Mouse (Mus musculus) megakaryocyte, embryonic 14.5 days (primary cell): ENCODE measurements around the gene Sowahb. TPM values are rescaled to one million over a fixed set of nuclear protein-coding genes. Genes with fewer than 3 reads are reported as not detected.

Experiments
- H3K27me3 ChIP-seq: replicated peaks from 2 replicates; pipeline ENCODE3; 2012; ENCODE audit warnings: inconsistent platforms
- H3K36me3 ChIP-seq: replicated peaks from 2 replicates; pipeline ENCODE3; 2012; ENCODE audit warnings: low read length, inconsistent platforms, mixed read lengths
- H3K4me1 ChIP-seq: 2 replicates; pipeline ENCODE4 v1.6.1; 2012; ENCODE audit warnings: inconsistent platforms
- H3K4me3 ChIP-seq: replicated peaks from 2 replicates; pipeline ENCODE3; 2012; ENCODE audit warnings: moderate library complexity, mild to moderate bottlenecking, inconsistent platforms
- H3K9me3 ChIP-seq: 2 replicates; pipeline ENCODE4 v1.6.1; 2012; ENCODE audit warnings: inconsistent platforms
- FLI1 ChIP-seq: IDR thresholded peaks from 2 replicates; pipeline ENCODE4 v1.6.1; 2012; ENCODE audit warnings: low read length, inconsistent platforms, mixed read lengths
- GATA1 ChIP-seq: IDR thresholded peaks from 3 replicates; pipeline ENCODE4 v1.6.1; 2012; ENCODE audit warnings: mixed read lengths, low read length, inconsistent platforms, borderline replicate concordance
- polyA plus RNA-seq: library from polyadenylated mRNA; stranded (reverse); fragments of >175 nt; gene quantifications from 2 replicates; pipeline ENCODE4 v1.2.3, GENCODE M21; 2012; ENCODE audit warnings: low replicate concordance; ENCODE audit not compliant: insufficient read depth

Sowahb gene
- polyA plus RNA-seq, 1 experiment, result 0.09 TPM

DNA sequence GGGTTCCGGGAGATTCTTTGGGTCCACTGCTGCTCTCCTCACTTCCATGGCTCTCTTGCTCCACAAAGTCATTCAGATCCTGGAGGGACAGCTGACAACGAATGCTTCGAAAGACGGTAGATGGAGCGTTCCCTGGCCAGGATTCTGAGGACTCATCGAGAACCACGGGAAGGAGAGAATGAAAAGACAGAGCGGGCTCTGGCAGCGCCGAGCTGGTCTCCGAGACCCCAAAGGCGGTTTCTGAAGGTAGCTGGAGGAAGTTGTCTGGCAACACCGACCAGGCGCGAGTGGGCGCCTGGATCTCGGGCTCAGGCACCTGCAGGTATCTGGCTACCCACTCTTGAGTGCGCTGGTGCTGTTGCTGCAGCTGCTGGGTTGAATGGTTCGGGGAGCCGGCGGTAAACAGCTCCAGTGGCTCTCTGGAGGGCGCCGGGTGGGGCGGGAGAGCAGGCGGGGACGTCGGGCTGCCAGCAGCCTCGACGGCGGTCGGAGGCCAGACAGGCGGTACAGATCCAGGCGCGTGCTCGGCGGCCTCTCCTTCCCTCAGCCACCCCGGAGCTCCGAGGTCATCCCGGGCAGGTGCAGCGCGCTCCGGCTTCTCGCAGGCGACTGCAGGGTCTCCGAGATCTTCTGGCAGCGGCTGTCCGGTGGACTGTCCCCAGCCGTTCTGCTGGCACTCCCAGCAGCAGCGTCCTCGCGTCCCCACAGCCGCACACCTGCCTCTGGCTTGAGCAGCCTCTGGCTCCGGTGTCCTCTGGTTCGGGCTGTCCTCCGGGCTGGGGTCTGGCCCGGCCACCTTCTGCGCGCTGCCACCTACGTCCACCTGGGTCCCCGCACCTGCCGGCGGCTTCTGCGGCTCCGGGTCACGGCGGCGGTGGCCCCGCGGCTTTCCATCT lies 886 bp downstream of the Sowahb start:
- TF ChIP-seq GATA1, result no peak
- TF ChIP-seq FLI1, result no peak
- Histone ChIP-seq H3K36me3 (no peaks in the 10 kb centered on the region), H3K4me3 (peak overlapping the region; percentile 90), H3K9me3 (peaks cover 4% of the 10 kb centered on the region; the same call in 1 of the 2 replicates), H3K4me1 (peaks cover 45% of the 10 kb centered on the region), H3K27me3 (peaks cover 87% of the 10 kb centered on the region)

DNA sequence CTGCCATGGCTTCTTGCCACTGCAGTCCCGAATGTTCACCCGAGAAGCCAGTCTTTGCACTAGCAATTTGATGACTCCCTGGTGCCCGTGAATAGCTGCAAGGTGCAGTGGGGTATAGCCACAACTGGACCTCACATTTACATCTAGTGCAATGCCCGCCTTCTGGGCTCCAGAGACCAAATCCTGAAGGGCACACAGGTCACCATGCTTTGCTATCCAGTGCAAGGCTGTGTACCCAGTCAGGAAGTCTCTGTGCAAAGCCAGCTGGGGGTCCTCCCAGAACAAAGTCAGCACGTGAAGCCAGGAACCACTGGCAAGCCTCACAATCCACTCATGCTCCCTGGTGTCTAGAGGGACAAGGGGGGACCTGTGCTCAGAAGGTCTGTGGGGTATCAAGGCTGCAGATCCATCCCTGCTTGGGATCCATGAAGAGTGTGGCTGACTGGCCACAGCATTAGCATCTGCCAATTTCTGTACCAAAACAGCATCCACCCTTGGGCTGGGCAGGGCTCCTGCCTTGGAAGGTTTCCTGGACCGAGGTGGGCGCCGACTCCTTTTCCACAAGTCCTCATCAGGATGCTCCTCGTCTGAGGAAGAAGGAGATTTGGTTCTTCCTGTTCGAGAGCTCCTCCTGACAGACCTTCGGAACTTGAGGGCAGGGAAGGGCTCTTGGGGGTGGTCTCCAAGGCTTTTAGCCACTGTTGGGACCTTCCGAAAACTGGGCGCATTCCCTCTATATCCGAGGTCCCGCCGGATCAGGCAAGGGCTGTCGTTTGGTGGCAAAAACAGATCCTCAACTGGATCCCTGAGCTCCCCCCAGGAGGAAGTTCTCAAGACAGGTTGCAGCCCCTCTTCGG lies 1.8 kb downstream of the Sowahb start:
- no peaks in the 10 kb centered on the region for H3K36me3 ChIP-seq
- H3K4me1 ChIP-seq, result peaks cover 45% of the 10 kb centered on the region
- no peak for TF ChIP-seq GATA1
- H3K9me3 ChIP-seq, result peaks cover 4% of the 10 kb centered on the region; the same call in 1 of the 2 replicates
- H3K4me3 ChIP-seq, result no peak overlapping the region
- H3K27me3 ChIP-seq, result peaks cover 81% of the 10 kb centered on the region

DNA sequence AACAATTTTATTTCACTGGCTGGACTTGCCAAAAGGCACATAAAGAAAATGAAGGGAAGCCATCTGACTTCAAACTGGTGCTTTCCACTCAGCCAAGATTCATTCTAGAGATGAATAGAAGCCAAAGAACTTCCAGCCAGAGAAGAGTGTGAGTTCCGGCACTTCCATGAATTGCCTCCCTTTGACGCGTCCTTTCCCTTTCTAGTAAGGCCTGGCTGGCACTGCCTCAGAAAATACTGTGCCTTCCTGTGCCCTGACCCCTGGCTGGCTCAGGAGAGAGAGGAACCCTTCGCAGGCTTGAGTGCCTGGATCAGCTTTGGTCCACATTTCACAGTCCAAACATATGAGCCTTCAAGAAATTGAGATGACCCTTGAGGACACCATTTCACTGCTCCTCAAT lies 2.8 kb downstream of the Sowahb start:
- peaks cover 4% of the 10 kb centered on the region; the same call in 1 of the 2 replicates for H3K9me3 ChIP-seq
- H3K4me1 ChIP-seq, result peaks cover 45% of the 10 kb centered on the region
- peaks cover 78% of the 10 kb centered on the region for H3K27me3 ChIP-seq
- TF ChIP-seq GATA1 (no peak), FLI1 (no peak)
- H3K36me3 ChIP-seq, result no peaks in the 10 kb centered on the region
- H3K4me3 ChIP-seq, result no peak overlapping the region

DNA sequence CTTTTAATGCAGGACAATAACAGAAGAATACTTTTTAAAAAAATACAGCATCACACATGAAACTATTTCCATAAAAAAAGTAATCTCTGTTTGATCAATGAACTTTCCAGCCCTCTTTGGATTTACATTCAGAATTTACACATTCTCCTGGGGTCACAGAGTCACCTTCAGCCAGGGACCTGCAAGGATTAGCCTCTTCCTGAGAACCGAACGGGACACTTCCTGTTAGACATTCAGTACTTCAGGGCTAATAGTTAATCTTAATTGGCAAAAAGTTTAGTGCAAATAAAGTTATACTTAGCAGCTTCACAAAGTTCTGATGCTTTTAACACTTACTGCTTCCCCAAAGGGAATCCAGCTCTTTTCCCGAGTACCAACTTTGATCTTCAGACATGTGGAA lies 3.5 kb downstream of the Sowahb start:
- H3K9me3 ChIP-seq, result peaks cover 4% of the 10 kb centered on the region; the same call in 1 of the 2 replicates
- TF ChIP-seq FLI1, result no peak
- no peak for TF ChIP-seq GATA1
- no peak overlapping the region for H3K4me3 ChIP-seq
- peaks cover 45% of the 10 kb centered on the region for H3K4me1 ChIP-seq
- H3K36me3 ChIP-seq, result no peaks in the 10 kb centered on the region
- peaks cover 75% of the 10 kb centered on the region for H3K27me3 ChIP-seq

DNA sequence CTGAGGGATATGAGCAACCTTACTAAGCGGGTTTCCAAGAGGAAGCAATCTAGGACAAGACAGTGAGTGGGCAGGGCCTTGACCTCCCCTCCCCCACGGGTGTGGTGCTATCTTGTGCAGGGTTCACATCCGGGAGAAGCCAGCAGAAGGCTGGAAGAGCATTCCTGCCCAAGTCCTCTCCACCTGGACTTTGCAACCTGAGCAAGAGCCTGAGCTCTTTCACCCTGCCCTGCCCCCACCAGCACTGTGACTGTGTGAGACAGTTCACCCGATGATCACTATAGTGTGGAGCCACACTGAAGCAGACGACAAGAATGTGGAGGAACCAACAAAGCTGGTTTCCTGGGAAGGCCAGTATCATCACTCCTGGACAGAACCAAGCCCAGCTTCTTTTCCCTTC lies 4.7 kb downstream of the Sowahb start:
- H3K4me3 ChIP-seq, result no peak overlapping the region
- peaks cover 4% of the 10 kb centered on the region; the same call in 1 of the 2 replicates for H3K9me3 ChIP-seq
- H3K4me1 ChIP-seq, result peaks cover 42% of the 10 kb centered on the region
- no peaks in the 10 kb centered on the region for H3K36me3 ChIP-seq
- TF ChIP-seq GATA1 (no peak), FLI1 (no peak)
- H3K27me3 ChIP-seq, result peaks cover 63% of the 10 kb centered on the region

DNA sequence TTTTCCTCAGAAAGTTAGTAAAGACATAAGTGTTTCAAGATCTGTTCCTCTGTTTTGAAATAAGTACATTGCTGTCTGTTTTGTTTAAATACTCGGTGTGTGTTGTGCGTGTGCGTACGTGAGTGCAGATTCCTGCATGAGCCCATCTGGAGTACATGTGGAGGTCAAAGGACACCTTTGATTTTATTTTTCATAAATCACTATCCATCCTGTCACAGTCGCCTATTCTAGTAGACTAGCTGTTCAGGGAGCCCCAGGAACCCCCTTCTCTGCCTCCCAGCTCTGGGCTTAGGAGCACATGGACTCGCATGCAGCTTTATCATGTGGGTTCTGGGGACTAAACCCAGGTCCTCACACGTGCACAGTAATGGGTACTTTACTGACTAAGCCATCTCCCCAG lies 8.6 kb downstream of the Sowahb start:
- Histone ChIP-seq H3K27me3 (peaks cover 25% of the 10 kb centered on the region), H3K36me3 (no peaks in the 10 kb centered on the region), H3K9me3 (no peaks in the 10 kb centered on the region), H3K4me3 (no peak overlapping the region), H3K4me1 (peaks cover 27% of the 10 kb centered on the region)
- TF ChIP-seq GATA1, result no peak
- TF ChIP-seq FLI1, result no peak

DNA sequence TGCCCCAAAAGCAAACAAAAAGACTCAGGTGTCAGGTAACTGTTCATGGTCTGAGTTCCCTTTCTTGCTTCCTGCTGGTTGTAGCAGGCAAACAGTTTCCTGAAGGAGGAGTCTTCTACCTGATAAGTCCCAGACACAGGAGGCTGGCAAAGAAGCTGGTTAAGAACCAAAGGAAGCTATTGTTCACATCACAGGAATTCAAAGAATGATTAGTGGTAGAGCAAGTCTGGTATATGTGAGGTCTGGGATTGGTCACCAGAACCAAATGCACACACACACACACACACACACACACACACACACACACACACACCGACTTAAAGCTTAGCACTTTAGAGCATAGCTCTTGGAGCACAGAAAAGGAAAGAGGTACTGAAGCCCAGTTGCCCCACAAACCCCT lies 9.5 kb downstream of the Sowahb start:
- peaks cover 21% of the 10 kb centered on the region for H3K27me3 ChIP-seq
- no peaks in the 10 kb centered on the region for H3K9me3 ChIP-seq
- no peak overlapping the region for H3K4me3 ChIP-seq
- H3K4me1 ChIP-seq, result peaks cover 35% of the 10 kb centered on the region
- TF ChIP-seq FLI1 (no peak), GATA1 (no peak)
- H3K36me3 ChIP-seq, result no peaks in the 10 kb centered on the region

DNA sequence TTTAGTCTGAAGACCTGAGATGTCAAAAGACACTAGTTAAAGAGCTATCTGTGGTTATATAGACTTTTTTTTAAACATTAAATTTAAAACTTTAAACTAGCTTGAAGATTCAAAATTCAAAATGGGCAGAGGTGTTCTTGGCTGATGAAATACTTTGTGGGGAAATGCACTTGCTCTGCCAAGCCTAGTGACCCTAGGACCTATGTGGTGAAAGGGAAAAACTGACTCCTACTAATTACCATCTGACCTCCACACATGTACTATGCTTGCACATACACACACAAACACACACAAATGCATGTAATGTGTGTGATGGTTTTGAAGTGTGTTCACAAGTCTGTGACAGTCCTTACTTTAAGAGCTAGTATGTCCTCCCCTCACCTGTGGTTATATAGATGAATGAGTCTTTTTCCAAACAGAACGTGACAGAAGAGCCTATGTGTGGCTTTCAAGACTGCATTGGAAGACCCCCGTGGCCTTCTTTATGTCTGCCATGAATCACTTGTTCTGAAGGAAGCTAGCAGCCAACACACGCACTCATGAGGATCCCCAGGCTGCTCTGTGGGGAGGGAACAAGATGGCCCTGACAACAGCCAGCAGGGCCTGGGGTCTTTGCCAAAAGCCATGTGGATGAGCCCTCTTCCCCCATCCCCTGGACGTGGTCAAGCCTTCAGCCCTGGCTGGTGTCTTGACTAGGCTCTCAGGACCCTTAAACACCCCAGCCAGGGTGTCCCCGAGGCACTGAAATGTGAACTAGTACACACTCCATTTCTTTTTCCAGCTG lies 11.5 kb downstream of the Sowahb start:
- Histone ChIP-seq H3K27me3 (peaks cover 11% of the 10 kb centered on the region), H3K36me3 (no peaks in the 10 kb centered on the region), H3K4me3 (no peak overlapping the region), H3K9me3 (no peaks in the 10 kb centered on the region), H3K4me1 (peaks cover 27% of the 10 kb centered on the region)
- TF ChIP-seq FLI1 (no peak), GATA1 (no peak)

DNA sequence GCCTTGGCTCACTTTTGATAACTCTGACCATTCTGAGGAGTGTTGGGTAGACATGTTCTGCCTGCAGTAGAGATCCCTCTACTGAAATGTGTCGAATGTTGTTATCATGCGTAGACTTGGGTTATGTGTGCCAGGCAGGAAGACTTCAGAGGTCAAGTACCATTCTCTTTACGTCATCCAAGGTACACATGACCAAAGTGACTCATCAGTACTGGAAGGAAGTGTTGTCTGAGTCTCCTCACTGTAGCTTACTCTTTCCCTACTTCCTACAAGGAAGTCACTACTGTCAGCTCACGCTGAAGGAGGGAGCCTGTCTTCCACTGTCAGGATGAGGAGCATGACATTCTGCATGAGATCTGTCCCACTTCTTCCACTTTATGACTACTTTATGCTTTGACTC lies 12.2 kb downstream of the Sowahb start:
- peaks cover 8% of the 10 kb centered on the region for H3K27me3 ChIP-seq
- peak overlapping the region; percentile 1 for H3K4me3 ChIP-seq
- peaks cover 27% of the 10 kb centered on the region for H3K4me1 ChIP-seq
- TF ChIP-seq FLI1, result no peak
- TF ChIP-seq GATA1, result no peak
- H3K36me3 ChIP-seq, result no peaks in the 10 kb centered on the region
- H3K9me3 ChIP-seq, result no peaks in the 10 kb centered on the region
